14 mouse cellular contexts compared by ENCODE assay signal in genomic region chr8:51145315-51145714, GRCm38 (mm10).
"Had no signal": no experiment of that assay in that cellular context is flagged by ENCODE, and none has a peak within 500 bp of the region (broad histone marks: within the 10 kb centered on the region; RNA-seq: fewer than 3 reads in every experiment).

No protein-coding gene starts in this region.

- H3K4me3 ChIP-seq: limb, embryonic 13.5 days; liver, embryonic 15.5 days; myocyte; neural tube, embryonic 15.5 days had no signal

- H3K9me3 ChIP-seq: limb, embryonic 13.5 days; liver, embryonic 15.5 days; neural tube, embryonic 15.5 days had no signal

- H3K4me1 ChIP-seq: limb, embryonic 13.5 days; liver, embryonic 15.5 days; neural tube, embryonic 15.5 days had no signal

- DNase-seq: kidney, adult 8-10 months; kidney, postnatal 25 days; layer of hippocampus, postnatal 36 days; lung, embryonic 14.5 days; lung, postnatal 10 days; lung, postnatal 4 days; right cerebral cortex, postnatal 4 days; spleen, adult 18-20 months; thymus, adult 18-20 months; thymus, postnatal 14 days had no signal

- H3K9ac ChIP-seq: limb, embryonic 13.5 days; liver, embryonic 15.5 days; lung, embryonic 14.5 days; neural tube, embryonic 15.5 days had no signal

- H3K36me3 ChIP-seq: limb, embryonic 13.5 days; liver, embryonic 15.5 days; neural tube, embryonic 15.5 days had no signal

- H3K4me2 ChIP-seq: limb, embryonic 13.5 days; liver, embryonic 15.5 days; lung, embryonic 14.5 days; neural tube, embryonic 15.5 days had no signal

- H3K27ac ChIP-seq: limb, embryonic 13.5 days; liver, embryonic 15.5 days; neural tube, embryonic 15.5 days had no signal

- H3K27me3 ChIP-seq: limb, embryonic 13.5 days; liver, embryonic 15.5 days; neural tube, embryonic 15.5 days had no signal
